20 mouse cellular contexts compared by ENCODE assay signal in genomic region chr12:112469393-112469792, GRCm38 (mm10). TPM values are rescaled to one million over a fixed set of nuclear protein-coding genes. Genes with fewer than 3 reads are reported as not detected.
DNase-seq lines count a peak whose midpoint lies in the region; ATAC-seq and TF ChIP-seq lines count a peak whose summit lies in the region.
"Had no signal": no experiment of that assay in that cellular context is flagged by ENCODE, and none has a peak within 500 bp of the region (broad histone marks: within the 10 kb centered on the region; RNA-seq: fewer than 3 reads in every experiment).

No protein-coding gene starts in this region.

- peak; percentile 34 for DNase-seq in embryo, embryonic 10.5 days (ENCODE audit: low spot score)
- no peak for DNase-seq in embryo, embryonic 11 days
- DNase-seq in ES-E14 (ENCODE audit: low read depth, low spot score), result no peak
- DNase-seq in adrenal gland, adult 18-20 months (ENCODE audit: low spot score in 2 of 2), result no peak
- no peak for DNase-seq in kidney, postnatal 4 days
- no peak for DNase-seq in spleen, adult 18-20 months
- DNase-seq: adrenal gland, adult 2 months; cerebellum, adult 8-10 months; gastrocnemius, postnatal 14 days; heart, adult 18-20 months; heart, postnatal 4 days; kidney, adult 2 months; kidney, postnatal 14 days; left cerebral cortex, postnatal 4 days; liver; lung, postnatal 10 days had no signal

- in situ Hi-C loops in ES-E14 (cut with MboI; ENCODE audit: low sequenced_read_pairs in 2 of 2, unreplicated experiment in 2 of 2), result no loop called here

- H3K4me1 ChIP-seq in ES-E14 (ENCODE audit: control insufficient read depth in 2 of 2, insufficient read depth in 2 of 2, low read length in 2 of 2, poor library complexity in 1 of 2), result no peaks in the 10 kb centered on the region; a peak in 1 of 4 replicates
- peaks cover 43% of the 10 kb centered on the region for H3K4me1 ChIP-seq in forebrain, embryonic 12.5 days
- H3K4me1 ChIP-seq in megakaryocyte, embryonic 14.5 days, result peaks cover 85% of the 10 kb centered on the region
- H3K4me1 ChIP-seq: embryonic facial prominence, embryonic 12.5 days had no signal

- no peaks in the 10 kb centered on the region for H3K36me3 ChIP-seq in ES-E14 (ENCODE audit: control insufficient read depth, insufficient read depth, low read length, poor library complexity, severe bottlenecking)
- H3K36me3 ChIP-seq in forebrain, embryonic 12.5 days (replicated peaks), result no peaks in the 10 kb centered on the region
- no peaks in the 10 kb centered on the region for H3K36me3 ChIP-seq in megakaryocyte, embryonic 14.5 days (replicated peaks; ENCODE audit: low read length)
- H3K36me3 ChIP-seq: embryonic facial prominence, embryonic 12.5 days had no signal

- 74% methylated on average over 7 of the region's 7 CpGs for WGBS in forebrain, embryonic 12.5 days

- H3K27me3 ChIP-seq in forebrain, embryonic 12.5 days, result peaks cover 32% of the 10 kb centered on the region
- peaks cover 25% of the 10 kb centered on the region for H3K27me3 ChIP-seq in megakaryocyte, embryonic 14.5 days (replicated peaks)
- H3K27me3 ChIP-seq: embryonic facial prominence, embryonic 12.5 days had no signal

- H3K4me3 ChIP-seq in ES-E14 (ENCODE audit: insufficient read depth in 1 of 2, low read depth in 1 of 2, low read length in 2 of 2, poor library complexity in 1 of 2, severe bottlenecking in 1 of 2), result no peak overlapping the region
- no peak overlapping the region for H3K4me3 ChIP-seq in forebrain, embryonic 12.5 days (replicated peaks)
- H3K4me3 ChIP-seq in megakaryocyte, embryonic 14.5 days (replicated peaks), result peak overlapping the region; percentile 50
- H3K4me3 ChIP-seq: embryonic facial prominence, embryonic 12.5 days; erythroblast, embryonic 14.5 days had no signal

- H3K9me3 ChIP-seq in ES-E14 (ENCODE audit: control insufficient read depth, insufficient read depth, low read depth, low read length), result no peaks in the 10 kb centered on the region
- no peaks in the 10 kb centered on the region for H3K9me3 ChIP-seq in forebrain, embryonic 12.5 days
- H3K9me3 ChIP-seq in megakaryocyte, embryonic 14.5 days, result peaks cover 8% of the 10 kb centered on the region; the same call in 1 of the 2 replicates
- H3K9me3 ChIP-seq: embryonic facial prominence, embryonic 12.5 days had no signal

- no peak overlapping the region for H3K27ac ChIP-seq in ES-E14 (ENCODE audit: insufficient read depth, low read depth, low read length, poor library complexity, severe bottlenecking)
- peak overlapping the region; percentile 80 for H3K27ac ChIP-seq in forebrain, embryonic 12.5 days
- H3K27ac ChIP-seq: embryonic facial prominence, embryonic 12.5 days had no signal

- H3K9ac ChIP-seq in ES-E14 (ENCODE audit: insufficient read depth, low read depth, low read length, poor library complexity, severe bottlenecking), result no peak overlapping the region
- no peak overlapping the region for H3K9ac ChIP-seq in forebrain, embryonic 12.5 days
- H3K9ac ChIP-seq: embryonic facial prominence, embryonic 12.5 days had no signal

- ATAC-seq in forebrain, embryonic 12.5 days (ENCODE audit: low FRiP score), result no peak

- no peak overlapping the region for H3K4me2 ChIP-seq in forebrain, embryonic 12.5 days
- H3K4me2 ChIP-seq: embryonic facial prominence, embryonic 12.5 days had no signal

TF ChIP-seq in ES-E14, 5 proteins besides CTCF, POLR2A, EP300 and RAD21:
- TF ChIP-seq MAFK (IDR thresholded peaks at IDR 0.05; ENCODE audit: insufficient read depth, low read depth, low read length), result 0 out of 2 replicates have a peak, but pooled peaks have one; percentile 25
- no peak for TF ChIP-seq ZC3H11A (IDR thresholded peaks at IDR 0.05; ENCODE audit: borderline replicate concordance, low read depth, low read length)
- TF ChIP-seq ZNF384 (IDR thresholded peaks at IDR 0.05; ENCODE audit: low read depth, low read length), result no peak

RNA-seq across cellular contexts. Expression of gene A530016L24Rik, which starts 19.9 kb away (rescaled TPM):
- total RNA-seq in ES-E14 (2012; rRNA removed), result not detected in 2 replicates
- polyA plus RNA-seq in forebrain, embryonic 12.5 days (2016; fragmentation: Nextera tagmentation; extraction: Ambion mirVana), result not detected in 2 replicates
- polyA plus RNA-seq in megakaryocyte, embryonic 14.5 days (2012; ENCODE audit: insufficient read depth, low replicate concordance), result 0.15 TPM in 1 of 2 replicates, not detected in the other
- total RNA-seq in adrenal gland, adult 18-20 months (2021), result 100 to 1,000 TPM in 1 of 2 experiments, 10 to 100 TPM in 1; 25.0 to 131 TPM
- polyA plus RNA-seq: embryonic facial prominence, embryonic 12.5 days had no signal

RNA-seq across cellular contexts. Expression of gene Tmem179, which starts 47.2 kb away (rescaled TPM):
- total RNA-seq in ES-E14 (2012; rRNA removed), result 3.1 and 3.5 TPM in 2 replicates
- polyA plus RNA-seq in forebrain, embryonic 12.5 days (2016; fragmentation: Nextera tagmentation; extraction: Ambion mirVana), result 10.7 and 11.5 TPM in 2 replicates
- polyA plus RNA-seq in megakaryocyte, embryonic 14.5 days (2012; ENCODE audit: insufficient read depth, low replicate concordance), result not detected in 2 replicates
- 1 to 10 TPM; 6.5 to 8.5 TPM for total RNA-seq in adrenal gland, adult 18-20 months (2021)
- total RNA-seq: gastrocnemius, postnatal 14 days had no signal
- polyA plus RNA-seq: erythroblast, embryonic 14.5 days had no signal

Comparison
In these comparisons a context has a peak if more than half of its experiments do, and no peak if none do; other contexts are left out.
1. RNA of gene A530016L24Rik, which starts 19.9 kb away (total RNA-seq): 25.0 to 131 TPM in adrenal gland, adult 18-20 months; not detected in ES-E14; every median in the first group is over 10 times any median in the second.